Mouse (Mus musculus) heart, postnatal 4 days (tissue): Measurements from ENCODE around the gene Dffa. TPM values are rescaled to one million over a fixed set of nuclear protein-coding genes. Genes with fewer than 3 reads are reported as not detected.

Source experiments
- DNase-seq: peaks from one replicate; pipeline ENCODE4 v3.0.0; 2021
- total RNA-seq, 2 experiments: library from RNA; stranded (reverse); gene quantifications; 2 replicates each; pipeline ENCODE4 v1.2.3; 2021

Dffa gene
- total RNA-seq: 10 to 100 TPM; 30.5 to 33.9 TPM

DNA sequence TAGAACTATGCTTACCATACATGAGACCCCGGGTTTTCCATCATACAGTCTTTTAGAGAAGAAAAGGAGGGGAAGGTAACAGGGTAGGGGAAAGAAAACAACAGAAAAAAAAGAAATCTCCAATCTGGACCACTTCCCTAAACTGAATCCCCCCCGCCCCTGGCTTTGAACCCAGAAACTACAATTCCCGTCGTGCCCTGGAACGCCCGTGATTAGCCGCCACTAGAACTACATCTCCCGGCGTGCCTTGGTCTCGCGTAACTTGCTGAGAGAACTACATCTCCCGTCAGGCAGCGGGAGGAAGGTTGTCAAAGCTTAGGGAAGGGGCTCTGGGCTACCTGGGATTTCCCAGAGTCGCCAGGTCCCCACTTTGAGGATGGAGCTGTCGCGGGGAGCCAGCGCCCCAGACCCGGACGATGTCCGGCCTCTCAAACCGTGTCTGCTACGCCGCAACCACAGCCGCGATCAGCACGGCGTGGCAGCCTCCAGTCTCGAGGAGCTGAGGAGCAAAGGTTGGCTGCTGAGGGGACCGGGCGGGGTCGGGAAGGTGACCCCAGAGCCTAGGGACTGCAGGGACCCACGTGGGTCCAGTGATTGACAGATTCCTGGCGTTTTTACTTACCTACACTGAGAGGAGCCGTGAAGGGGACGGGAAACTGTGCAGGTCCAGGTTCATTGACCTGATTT, at the start of gene Dffa:
Gene Dffa, plus strand, starts transcription at position 272 of the 687 bp plus-strand sequence.
- peak; percentile 92 for DNase-seq

DNA sequence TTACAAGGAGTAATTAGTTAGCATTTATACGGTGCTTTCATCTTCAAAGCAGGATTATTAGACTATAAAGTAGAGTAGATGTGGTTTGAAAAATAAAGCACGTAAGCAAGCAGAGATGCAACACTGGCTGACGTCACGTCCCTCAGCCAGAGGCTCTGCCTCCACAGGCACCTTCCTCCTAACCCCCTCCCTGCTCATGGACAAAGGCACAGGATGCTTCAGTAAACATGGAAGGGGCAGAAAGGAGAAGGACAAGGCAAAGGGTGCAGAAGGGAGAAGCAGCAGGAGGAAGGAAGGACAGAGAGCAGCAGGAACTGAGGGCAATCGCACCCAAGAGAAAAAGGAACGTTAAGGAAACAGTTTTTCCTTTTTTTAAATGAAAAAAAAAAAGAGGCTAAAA, 48.1 kb upstream of the Dffa start:
- no peak for DNase-seq

DNA sequence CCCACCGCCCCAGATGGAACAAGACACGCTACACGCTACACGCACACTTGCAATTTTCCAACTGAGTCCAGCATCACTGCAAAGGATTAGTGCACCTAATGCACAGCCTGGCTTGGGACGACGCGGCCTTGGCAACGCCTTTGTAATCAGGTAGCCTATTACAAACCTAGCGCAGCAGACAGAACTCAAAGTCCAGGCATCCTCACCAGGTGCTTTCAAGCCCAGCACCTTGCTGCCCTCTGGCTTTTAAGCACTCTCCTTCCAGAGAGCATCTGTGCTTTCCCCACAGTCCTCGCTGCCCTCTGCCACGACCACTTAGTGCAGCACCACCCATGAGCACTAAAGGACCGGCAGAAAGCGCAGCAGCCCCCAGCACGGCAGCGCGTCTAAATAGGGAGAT, 47.0 kb upstream of the Dffa start:
- no peak for DNase-seq

DNA sequence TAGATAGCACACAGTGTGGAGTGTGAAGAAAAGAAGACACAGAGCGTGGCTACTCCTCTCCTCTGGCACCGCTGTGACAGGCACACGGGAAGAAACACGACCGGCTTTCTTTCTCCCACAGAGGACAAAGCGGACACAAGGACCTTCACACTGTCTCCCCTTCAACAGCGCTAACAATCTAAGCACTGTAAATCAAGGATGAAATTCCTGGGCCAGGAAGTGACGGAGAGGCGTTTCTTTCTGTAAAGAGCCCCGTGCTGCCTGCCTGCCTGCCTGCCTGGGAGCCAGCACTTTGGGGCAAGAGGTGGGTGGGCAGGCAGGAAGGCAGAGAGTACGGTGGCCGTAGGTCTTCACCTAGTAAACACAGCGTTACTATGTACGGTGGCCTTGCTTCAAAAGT, 46.5 kb upstream of the Dffa start:
- DNase-seq: no peak

DNA sequence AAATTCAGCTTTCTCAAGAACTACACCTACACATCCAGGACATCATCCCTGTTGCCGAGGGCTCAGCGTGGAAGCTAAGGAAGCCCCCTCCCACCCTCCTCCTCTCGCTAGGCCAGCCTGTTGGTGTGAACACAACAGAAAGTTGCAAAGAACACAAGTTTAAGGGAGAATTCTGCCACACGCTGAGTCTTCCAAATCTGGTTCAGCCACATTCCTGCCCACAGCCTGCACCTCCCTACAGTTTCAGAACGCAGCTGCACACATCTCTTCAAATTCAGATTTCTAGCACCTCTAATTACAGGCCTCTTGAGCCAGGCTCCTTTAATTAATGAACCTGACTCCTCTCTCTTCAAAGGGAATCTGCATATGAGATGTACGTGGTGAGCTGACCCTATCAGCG, 45.6 kb upstream of the Dffa start:
- DNase-seq: no peak

DNA sequence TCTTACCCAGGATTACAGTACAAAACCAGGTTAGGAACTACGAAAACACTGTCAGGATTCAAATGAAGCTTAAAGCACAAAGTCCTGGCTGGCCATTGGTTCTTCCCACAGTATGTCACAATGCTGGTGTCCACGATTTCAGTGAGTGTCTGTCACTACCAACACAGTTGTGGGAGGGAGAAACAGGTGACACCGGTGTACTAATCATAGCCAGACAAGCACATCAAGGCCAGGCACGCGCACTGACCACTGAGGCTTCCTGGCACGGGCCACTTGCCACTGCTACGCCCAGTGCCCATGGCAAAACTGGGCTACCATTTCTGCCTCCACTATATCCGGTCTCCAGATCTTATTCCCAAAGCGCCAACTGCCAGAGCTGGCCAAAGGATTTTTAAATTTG, 44.2 kb upstream of the Dffa start:
- no peak for DNase-seq

DNA sequence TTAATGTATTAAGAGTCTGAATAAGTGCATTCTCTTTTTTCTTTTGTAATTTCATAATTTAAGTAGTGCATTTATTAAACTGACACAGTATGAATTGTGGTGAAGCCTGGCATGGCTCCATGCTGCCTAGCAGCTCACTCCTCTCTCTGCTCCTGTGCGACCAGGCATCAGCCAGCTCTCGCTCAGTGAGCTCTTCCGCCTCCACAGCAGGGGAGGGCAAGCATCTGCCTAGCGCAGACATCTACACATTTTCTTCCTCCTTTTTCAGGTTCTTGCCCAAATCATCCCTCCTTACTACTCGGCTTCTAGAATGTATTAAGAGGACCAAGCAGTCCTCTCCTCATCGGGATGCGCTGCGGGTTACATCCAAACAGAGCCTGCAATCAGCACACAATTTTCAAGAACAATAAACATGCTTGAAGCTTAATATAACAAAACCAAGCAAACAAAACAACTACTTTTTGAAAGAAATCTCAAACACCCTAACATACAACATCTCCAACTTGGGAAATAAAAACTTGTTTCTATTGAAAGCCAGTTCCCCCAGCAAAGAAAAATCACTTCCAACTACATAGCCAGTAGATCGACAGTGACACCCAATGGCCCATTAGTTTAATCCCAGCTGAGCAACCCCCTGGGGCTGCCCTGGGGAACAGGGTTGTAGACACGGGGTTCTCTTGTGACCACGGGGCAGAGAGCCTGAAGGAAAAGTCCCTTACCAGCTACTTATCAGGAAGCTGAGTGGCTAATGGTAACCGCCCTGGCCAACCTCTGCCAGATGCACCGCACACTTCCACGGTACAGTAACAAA, 43.1 kb upstream of the Dffa start:
- DNase-seq: no peak

DNA sequence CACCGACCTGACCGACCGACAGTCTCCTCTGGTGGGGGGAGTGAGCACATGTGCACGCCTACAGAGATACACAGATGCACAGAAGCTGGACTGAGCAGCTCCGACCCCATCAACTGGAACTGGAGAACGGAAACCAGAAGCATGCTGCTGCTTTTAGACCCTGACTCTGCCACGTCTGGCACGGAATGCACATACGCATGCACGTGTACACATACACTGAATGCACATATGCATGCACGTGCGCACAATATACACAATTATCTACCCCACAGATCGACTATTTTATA, 42.6 kb upstream of the Dffa start:
- DNase-seq: no peak

DNA sequence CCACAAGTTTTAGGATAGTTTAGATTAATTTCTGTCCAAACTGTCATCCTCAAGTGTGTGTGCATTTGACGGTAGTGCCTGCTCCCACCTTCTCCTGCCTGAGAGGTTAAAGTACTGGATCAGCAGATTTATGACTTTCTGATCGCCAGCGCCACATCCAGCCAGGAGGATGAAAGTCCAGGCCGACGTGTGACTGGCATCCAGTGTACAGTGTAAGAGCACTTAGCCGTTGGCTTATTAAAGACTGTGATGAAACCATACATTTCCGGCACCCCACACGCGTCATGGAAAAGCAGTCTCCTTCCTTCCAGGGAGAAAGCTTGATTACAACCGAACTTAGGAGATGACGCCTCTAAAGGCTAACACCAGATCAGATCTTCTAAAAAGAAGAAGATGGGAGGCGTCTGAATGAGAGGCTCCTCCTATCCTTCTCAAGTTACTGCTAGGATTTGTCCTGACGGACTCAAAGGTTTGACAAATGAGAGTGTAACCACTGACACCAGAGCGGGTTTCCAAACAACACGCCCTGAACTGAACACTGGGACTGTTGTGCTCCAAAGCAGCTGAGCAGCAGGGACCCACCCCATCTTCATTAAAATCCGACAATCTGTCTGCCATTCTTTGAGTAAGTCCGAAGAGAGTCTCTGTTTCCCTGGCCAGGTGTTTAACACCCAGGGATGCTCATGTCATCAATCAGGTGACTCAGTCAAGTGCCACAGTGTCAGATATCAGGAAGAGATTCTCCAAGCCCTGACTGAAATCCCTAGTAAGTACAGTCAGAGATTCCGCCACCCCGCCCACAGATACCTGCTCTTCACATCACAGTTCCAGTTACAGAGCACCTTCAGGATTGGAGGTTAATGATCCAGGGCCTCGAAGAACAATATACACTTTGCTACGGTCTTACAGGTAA, 41.3 kb upstream of the Dffa start:
- DNase-seq: no peak

DNA sequence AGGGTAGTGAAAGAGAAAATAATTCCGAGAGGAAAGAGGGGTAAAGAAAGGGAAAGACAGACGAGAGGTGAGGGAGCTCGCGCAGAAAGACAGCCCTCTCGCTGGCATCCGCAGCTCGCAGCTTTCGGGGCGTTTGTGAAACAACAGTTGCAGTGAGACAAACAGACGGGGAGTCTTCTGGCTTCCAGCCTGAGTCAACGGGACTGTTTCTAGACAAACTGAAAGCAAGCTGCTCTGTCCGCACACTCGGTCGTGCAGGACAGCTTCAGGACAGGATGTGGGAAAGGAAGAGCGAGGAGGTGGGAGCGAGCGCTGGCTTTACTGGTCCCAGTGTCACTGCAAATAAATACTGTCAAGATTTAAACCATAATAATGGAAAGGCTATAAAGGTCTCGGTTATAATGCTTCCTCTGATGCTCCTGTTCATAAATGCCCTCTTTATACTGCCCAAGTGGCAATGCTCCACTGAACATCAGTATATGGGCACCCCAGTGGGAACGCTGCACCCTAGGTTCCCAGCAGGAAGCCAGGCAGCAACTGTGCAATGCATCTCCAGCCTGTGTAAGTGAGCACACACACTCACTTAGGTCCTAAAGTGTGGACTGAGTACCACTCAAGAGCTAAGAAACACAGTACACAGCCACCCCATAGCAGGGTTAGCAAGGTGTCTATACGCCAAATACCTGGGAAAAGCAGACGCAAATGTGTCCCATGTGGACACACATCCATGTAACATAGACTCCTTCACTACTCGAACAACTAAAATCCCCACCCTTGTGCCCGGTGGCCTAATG, 39.7 kb upstream of the Dffa start:
- DNase-seq: no peak

DNA sequence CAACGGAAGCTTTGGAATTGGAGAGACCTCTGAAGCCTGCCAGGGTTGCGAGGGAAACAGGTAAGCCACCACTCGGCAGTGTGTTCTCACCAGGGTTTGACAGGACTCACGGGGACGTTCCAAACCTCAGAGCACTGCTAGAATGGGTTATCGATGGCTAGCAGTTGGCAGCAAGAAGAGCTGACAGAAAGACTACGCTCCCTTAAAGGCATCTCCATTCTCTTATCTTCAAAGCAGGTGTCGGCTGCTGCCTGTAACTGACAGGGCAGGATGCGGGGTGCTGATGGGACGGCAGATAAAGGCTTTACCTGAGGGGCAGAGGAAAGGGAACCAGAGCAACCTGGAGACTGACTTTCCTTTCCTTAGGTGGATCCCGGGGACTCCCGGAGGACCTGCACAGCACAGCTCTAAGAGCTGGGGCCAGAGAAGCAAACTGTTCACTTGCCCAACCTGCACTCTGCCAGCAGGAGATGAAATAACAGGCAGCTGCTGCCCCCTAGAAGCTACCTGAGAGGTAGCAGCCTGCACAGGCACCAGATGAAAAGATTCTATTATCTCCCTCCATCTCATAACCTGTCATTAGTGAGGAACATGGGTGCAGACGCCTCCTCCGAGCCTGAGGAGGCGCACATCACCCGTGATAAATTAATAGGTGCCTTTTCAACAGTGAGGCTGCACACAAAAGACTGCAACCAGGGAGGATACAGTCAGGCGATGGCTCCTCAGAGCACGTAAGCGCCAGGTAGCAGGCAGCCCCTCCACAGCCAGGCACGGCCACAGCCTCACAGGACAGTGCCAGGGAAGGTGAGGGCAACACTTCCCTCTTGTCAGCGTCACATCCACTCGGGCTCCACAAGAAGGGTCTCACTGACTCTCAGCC, 37.0 kb upstream of the Dffa start:
- DNase-seq: no peak

DNA sequence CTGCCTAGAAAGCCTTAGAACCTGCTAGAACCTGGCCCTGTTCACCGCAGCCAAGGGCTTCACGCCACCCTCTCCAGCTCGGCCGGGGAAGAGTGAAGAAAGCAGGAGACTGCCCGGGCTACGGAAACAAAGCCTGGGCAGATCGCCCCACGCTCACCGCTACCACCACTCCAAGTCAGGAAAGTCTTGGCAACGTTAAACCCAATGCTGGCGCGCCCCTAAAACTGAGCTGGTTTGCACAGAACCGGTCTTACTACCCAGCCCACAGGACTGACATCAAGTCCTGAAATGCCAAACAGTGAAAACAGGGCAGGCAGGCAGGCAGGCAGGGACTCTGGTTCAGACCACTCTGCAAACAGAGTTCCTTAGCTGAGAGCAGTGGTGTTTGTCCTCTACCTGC, 28.9 kb upstream of the Dffa start:
- DNase-seq: no peak

DNA sequence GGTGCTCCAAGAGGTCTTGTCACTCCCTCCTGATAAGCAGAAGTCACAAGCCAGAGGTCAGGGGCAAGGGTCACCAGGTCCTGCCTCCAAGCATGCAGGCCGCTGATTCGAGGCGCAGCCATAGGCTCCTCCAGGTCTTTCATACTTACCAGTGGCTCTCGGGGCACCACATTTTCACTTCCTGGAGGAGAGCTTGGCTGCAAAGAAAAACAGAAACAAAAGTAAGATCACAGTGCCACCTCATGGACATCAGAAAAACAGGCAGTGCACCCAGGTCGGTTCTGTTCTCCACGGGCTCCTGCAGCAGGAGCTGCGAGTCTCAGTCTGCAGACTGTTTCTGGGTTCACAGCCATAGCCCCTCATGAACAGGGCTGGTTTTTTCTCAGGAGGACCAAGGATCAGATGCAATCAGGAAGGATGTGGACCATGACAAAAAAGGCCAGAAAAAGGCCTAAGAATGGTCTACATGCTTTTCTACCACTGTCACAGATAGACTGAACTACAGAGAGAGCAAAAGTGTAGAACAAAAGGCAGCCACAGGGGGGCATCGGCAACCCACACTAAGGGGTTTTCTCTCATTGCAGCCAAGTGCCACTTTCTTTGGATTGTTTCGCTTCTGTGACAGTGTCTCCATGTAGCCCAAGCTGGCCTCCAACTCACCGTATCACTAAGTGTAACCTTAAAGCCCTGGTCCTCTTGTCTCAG, 27.9 kb upstream of the Dffa start:
- DNase-seq: peak; percentile 79

DNA sequence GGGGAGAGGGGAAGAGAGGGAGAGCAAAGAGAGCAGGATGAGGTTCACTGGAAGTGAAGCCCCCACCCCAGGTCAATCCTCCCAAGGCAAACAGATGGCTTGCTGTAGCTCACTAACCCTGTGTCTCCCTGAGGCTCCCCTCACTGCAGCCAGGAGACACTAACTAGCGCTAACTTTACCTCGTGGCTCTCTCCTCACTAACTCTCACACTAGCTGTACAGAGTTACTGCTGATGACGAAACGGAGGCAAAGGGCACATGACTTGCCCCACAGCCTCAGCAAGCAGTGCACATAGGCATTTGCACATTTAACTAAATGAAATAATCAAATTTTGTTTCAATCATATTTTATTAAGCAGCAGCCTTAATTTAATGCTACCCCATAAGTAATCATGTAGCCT, 25.7 kb upstream of the Dffa start:
- no peak for DNase-seq

DNA sequence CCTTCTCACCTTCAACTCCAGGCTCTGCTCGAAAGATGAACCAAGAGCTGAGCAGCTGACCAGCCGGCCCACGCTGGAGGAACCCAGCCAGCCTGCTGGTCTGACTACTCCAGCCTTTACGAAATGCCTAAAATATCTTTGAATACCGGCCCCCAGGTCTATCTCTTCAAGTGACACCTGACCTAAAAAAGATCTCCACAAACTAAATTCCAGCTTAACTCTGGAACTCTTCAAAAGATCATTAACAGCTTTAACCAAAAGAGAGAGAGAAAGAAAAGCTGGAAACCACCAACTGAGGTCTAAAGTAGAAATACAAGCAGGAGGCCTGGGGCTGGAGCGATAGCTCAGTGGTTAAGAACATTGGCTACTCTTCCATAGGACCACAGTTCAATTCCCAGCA, 24.3 kb upstream of the Dffa start:
- no peak for DNase-seq

DNA sequence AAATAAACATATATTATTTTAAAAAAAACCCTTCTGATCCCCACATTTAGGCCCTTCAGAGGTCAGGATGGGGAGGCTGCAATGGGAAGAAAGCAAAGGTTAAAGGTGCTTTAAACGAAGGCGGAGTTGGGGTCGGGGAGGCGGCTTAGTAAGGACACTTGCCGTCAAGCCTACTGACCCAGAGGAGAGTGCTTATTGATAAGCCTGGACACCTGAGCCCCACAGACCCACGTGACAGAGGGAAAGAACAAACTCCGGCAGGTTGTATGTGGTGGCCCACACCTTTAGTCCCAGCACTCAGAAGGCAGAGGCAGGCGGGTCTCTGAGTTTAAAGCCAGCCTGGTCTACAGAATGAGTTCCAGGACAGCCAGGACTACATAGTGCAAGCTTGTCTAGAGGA, 23.8 kb upstream of the Dffa start:
- no peak for DNase-seq

DNA sequence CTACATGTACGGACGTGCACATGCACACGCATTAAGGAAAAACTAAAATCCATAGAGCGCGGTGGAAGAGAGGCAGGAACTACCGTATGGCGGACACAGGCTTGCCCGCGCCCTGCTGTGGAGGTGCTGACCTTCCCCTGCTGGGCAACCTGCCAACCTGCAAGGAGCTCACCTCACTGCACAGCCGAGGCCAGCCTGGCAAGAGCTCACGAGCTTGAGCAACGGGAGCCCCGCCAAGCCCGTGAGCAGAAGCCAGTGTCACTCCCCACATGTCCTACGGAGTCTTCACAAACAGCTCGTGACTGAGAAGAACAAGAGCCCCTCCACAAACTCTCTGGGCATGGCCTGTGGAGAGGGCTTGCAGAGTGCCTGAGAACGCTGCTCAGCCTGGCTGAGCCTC, 22.4 kb upstream of the Dffa start:
- DNase-seq: peak; percentile 90

DNA sequence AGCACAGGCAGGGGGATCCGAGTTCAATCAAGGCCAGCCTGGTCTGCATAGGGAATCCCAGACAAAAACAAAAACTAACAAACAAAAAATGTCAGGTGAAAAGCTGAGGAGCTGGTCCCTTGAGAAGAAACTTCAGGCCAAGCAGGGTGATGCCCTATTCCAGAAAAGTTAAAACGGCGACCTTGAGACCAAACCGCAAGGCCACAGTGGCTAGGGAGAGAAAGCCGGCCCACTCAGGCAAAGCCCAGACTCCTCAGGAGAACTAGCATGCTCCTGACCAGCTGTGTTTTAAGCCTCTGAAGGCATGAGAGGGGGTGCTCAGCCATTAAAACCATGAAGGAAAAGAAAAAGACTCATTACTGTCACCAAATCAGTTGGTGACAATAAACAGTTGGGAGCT, 18.6 kb upstream of the Dffa start:
- no peak for DNase-seq

DNA sequence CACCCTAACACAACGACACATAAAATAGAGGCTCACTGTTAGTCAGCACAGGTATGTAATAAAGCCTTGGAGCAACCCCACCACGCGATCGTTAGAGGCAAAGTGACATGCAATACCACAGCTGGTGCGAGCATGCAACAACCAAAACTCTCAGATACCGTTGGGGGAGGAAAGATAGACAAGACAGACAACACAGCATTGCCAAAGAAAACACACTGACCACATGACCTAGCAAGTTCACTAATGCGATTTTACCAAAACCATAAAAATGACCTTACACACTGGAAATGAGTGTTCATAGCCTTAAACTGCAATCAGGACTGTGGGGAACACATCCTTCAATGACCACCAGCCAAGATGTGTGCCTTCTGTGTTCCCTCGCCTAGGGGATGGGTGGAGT, 12.6 kb upstream of the Dffa start:
- no peak for DNase-seq

DNA sequence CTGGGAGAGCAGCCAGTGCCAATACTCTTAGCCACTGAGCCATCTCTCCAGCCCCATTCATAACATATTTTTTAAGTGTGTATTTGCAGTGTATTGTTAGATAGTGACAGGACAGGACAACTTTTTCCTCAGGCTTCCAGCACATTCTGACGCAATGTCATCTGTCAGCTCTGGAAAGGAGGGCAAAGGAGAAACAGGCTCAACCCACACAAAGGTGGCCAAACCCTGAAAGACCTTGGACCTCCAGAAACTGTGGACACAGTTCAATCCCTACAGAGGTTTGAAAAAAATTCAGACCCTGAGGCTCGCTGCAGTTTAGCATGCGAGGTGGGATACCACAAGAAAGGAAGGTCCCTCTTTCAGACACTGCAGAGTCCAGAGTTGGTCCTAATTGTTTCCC, 6.0 kb upstream of the Dffa start:
- no peak for DNase-seq

DNA sequence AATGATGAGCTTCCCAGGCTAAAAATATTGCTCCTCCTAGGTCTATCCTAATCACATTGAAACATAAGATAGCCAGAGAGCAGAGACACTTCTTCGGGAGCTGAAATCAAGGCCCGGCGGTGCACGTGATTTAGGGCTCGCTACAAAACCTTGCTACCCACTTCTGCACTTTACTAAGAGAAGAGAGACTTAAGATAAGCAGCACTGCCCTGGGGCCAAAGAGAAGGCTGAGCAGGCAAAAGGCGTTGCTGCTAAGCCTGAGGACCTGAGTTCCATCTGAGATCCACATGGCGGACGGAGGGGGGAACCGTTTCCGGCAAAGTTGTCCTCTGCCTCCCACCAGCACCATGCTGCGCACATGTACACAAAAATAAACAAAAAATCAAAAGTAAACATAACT, 5.4 kb upstream of the Dffa start:
- DNase-seq: no peak
